Mouse (Mus musculus) macrophage (primary cell): ENCODE data around the gene Calml3. TPM values are rescaled to one million over a fixed set of nuclear protein-coding genes. Genes with fewer than 3 reads are reported as not detected.

Experiments used
- H3K27ac ChIP-seq: fragments of 350-480 bp; formaldehyde crosslinking; 2 replicates; pipeline ENCODE4 v1.9.0; 2021
- H3K36me3 ChIP-seq: fragments of 350-480 bp; formaldehyde crosslinking; 2 replicates; pipeline ENCODE4 v1.9.0; 2021; ENCODE audit errors: inconsistent target
- H3K4me3 ChIP-seq: fragments of 350-480 bp; formaldehyde crosslinking; 2 replicates; pipeline ENCODE4 v1.9.0; 2021; ENCODE audit errors: inconsistent target
- H3K79me2 ChIP-seq: fragments of 350-480 bp; formaldehyde crosslinking; 2 replicates; pipeline ENCODE4 v1.9.0; 2021; ENCODE audit errors: inconsistent target
- WGBS: methylation state at CpG from one replicate; pipeline ENCODE4 v1.1.7; 2026; ENCODE audit warnings: inconsistent platforms; ENCODE audit not compliant: missing documents; 5-methylcytosine and 5-hydroxymethylcytosine counted together
- polyA plus RNA-seq: library from polyadenylated mRNA; stranded (reverse); fragments of 250-400 nt; gene quantifications from 3 replicates; pipeline ENCODE4 v1.2.4, GENCODE M21; 2018; ENCODE audit warnings: inconsistent platforms

Calml3 gene
- polyA plus RNA-seq, 1 experiment from 2014 or later = not detected

DNA sequence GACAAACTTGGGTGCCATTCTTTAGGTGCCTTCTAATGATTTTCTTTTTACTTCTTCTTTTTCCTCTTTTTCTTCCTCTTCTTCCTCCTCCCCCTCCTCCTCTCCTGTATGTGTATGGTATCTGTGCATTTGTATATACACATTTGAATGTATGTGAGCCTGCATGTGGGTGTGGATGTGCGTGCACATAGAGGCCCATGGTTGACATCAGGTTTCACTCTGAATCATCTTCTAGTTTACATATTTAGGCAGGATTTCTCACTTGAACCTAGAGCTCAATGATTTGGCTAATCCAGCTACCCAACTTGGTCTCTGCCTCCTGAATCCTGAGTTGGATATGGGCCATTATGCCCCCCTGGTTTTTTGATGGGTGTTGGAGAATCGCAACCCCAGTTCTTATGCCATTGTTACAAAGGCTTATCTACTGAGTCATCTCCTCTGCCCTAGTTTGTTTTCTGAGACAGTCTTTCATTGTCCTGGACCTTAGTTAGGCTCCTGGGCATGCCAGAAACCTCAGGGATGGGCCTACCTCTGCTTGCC lies 30.9 kb downstream of the Calml3 start:
- Histone ChIP-seq H3K27ac (no peak overlapping the region), H3K36me3 (no peaks in the 10 kb centered on the region), H3K4me3 (no peak overlapping the region), H3K79me2 (no peaks in the 10 kb centered on the region)
- 84% methylated on average over 2 of the region's 2 CpGs for WGBS

DNA sequence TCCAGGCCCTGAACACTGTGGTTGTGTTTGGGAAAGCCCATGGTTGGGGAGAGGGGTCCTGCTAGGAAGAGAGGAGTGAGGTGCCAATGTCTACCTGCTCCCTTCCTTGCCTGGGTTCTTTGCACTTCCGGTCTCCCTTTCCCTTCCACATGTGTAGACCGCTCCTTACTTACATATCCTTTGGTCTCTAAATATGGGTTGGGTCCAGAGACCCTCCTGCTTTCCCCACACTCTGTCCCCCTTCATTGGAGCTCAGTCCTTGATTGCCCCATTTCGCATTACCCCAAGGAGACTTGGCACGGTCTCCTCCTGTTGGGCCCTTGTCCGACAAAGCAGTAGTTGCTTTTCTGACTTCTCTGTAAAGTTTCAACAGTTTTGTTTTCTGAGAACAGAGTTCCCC lies 32.9 kb downstream of the Calml3 start:
- WGBS = 53% methylated on average over 5 of the region's 5 CpGs
- no peaks in the 10 kb centered on the region for H3K36me3 ChIP-seq
- no peak overlapping the region for H3K27ac ChIP-seq
- no peaks in the 10 kb centered on the region for H3K79me2 ChIP-seq
- no peak overlapping the region for H3K4me3 ChIP-seq

DNA sequence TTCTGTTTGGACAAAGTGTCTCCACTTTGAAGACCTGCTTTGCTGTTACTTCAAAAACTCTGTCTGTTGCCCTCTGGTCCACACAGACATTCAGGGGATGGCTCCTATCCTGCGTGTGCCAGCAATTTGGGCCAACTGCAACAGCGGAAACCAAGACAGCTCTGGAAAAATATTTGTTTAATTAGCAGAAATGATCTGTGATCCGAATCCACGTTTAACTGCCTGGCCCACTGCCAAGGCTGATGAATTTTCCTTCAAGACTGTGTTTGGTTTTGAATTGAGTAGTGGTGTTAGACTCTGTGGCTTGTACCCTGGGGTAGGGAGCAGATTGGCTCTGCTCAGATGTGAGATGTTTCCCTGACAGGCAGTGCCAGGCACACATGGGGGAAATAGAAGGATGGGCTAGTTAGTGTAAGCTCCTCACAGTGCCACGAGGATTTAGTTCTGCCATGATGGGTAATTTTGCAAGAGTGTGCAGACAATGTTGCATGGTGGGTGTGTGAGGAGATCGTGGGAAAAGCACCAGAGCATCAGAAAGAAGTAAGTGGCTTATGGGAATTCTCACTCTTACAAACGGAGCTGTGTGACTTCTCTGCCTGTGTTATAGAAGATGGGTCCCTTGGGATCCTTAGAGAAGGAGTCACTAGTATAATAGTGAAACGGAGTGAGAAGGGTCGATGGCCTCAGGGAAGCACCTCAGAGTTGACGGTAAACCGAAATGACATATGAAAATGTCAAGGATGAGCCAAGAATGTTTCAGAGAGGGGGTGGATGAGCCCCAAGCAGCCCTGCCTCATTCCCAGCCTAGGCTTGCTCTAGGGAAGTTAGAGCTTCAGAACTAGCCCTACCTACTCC lies 33.7 kb downstream of the Calml3 start:
- Histone ChIP-seq H3K4me3 (no peak overlapping the region), H3K36me3 (no peaks in the 10 kb centered on the region), H3K27ac (no peak overlapping the region), H3K79me2 (no peaks in the 10 kb centered on the region)
- WGBS = 79% methylated on average over 11 of the region's 11 CpGs

DNA sequence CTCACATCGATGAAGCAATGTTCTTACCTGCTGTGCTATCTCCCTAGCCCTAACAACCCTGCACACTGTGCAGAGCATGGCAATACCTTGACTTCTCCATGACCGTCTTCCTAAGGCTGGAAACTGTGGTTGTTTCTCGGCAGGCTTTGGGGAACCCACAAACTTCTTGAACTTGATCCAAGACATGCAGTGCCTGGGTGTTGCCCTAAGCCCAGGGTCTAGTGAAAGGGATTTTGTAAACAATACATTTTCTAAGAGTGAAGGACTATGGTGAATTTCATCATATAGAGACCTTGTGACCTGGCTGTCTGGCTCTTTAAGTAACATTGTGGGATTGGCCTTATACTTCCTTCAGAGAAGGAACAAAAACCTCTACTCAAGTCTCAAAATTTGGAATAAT lies 34.6 kb downstream of the Calml3 start:
- H3K36me3 ChIP-seq = no peaks in the 10 kb centered on the region
- no peaks in the 10 kb centered on the region for H3K79me2 ChIP-seq
- no peak overlapping the region for H3K4me3 ChIP-seq
- 21% methylated on average over 3 of the region's 3 CpGs for WGBS
- no peak overlapping the region for H3K27ac ChIP-seq

DNA sequence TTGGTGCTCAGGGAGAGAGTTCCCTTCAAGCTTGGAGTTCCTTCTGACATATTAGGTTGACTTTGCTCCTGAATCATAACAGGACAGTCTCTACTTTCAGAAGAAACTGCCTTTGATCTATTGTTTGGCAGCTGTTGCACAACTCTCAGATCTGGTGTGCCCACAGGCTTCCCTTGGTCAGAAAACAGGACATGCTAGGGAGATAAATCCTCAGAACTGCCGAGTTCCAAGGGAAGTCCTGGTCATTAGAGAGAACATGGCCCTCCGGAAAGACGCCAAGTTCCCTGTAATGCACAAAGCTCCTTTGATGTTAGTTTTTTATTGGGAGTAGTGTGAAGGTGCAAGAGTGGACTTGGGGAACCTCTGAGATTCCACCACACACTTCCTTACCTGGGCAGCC lies 35.5 kb downstream of the Calml3 start:
- Histone ChIP-seq H3K36me3 (no peaks in the 10 kb centered on the region), H3K27ac (no peak overlapping the region), H3K4me3 (no peak overlapping the region), H3K79me2 (no peaks in the 10 kb centered on the region)
- 15% methylated on average over 3 of the region's 3 CpGs for WGBS

DNA sequence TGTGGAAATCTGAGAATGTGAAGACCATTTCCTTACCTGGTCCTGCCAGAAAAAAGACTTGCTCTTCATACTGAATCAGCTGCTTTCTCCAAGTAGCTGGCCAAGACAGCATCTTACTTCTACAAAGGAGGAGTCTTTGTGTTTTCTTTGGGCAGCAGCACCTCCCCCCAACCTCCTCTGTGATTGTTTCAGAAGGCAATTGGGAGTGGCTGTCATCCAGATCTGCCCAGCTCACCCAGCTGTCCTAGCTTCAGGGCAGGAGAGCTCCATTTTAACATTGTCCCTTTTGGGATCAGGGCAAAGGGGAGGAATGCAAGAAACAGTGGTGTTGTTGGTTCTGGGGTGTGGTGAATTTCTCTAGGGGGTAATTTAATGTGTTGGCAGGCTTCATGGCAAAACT lies 37.0 kb downstream of the Calml3 start:
- no peaks in the 10 kb centered on the region for H3K79me2 ChIP-seq
- no peak overlapping the region for H3K27ac ChIP-seq
- no peak overlapping the region for H3K4me3 ChIP-seq
- H3K36me3 ChIP-seq = no peaks in the 10 kb centered on the region

DNA sequence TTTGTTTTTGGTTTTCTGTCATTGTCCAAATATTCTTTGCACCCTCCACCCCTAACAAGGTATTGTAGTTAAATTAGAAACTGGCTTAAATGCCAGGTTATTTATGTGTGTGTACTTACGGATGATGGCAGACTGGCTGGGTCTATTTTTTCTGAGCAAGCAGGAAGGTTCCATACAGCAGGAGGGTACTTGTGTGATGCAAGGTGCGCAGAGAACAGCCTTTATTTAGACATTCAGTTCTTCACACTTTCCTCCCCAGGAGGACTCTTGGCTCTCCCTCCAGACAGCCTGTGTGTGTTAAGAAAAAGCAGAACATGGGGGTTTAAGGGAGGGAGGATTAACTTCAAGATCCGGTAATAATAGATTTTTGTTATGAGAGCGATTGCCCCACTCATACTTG lies 38.3 kb downstream of the Calml3 start:
- no peak overlapping the region for H3K27ac ChIP-seq
- no peaks in the 10 kb centered on the region for H3K79me2 ChIP-seq
- WGBS = 63% methylated on average over 4 of the region's 4 CpGs
- H3K36me3 ChIP-seq = no peaks in the 10 kb centered on the region
- H3K4me3 ChIP-seq = no peak overlapping the region

DNA sequence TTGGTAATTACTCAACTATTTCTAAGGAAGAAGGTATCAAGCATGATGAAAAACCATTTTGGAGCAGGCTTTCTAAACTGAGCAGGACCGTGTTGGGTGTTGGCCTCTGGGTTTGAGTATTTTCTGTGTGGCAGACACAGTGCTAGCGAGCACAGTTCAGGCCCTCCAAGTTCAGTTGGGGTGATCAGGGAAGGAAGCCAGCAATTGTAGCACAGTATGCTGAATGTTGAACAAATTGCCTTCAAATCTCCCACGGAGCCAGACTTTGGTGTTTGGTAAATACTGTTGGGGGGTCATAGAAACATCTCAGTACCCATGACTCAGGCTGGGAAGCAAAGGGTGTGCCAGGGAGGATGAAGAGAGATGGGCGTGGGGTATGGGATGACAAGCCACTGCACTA lies 43.0 kb downstream of the Calml3 start:
- H3K36me3 ChIP-seq = no peaks in the 10 kb centered on the region
- 90% methylated on average over 4 of the region's 4 CpGs for WGBS
- H3K79me2 ChIP-seq = no peaks in the 10 kb centered on the region
- H3K27ac ChIP-seq = no peak overlapping the region
- H3K4me3 ChIP-seq = no peak overlapping the region

DNA sequence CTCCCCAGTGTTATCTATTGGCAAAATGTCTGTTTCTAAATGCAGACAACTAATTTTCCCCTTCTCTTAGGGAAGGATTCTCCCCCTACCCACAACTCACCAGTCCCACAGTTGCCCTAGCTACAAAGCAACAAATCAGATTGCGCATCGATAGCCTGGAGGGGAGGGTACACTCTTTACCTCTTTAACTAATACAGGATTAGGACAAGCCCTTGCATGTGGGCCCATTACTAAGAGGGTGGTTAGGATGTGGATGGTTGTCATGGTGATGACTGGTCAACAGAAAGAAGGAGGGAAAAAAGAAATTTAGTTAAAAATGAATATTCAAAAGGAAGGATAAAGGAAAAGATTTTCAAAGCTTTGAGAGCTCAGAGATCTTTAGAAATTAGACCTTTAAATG lies 45.8 kb downstream of the Calml3 start:
- Histone ChIP-seq H3K79me2 (no peaks in the 10 kb centered on the region), H3K27ac (no peak overlapping the region), H3K36me3 (no peaks in the 10 kb centered on the region), H3K4me3 (no peak overlapping the region)
- WGBS = 95% methylated on average over 2 of the region's 2 CpGs

GRCm38 (mm10) chr13:3753291-3753690 lies 50.8 kb downstream of the Calml3 start:
- Histone ChIP-seq H3K27ac (no peak overlapping the region), H3K4me3 (no peak overlapping the region), H3K79me2 (no peaks in the 10 kb centered on the region), H3K36me3 (no peaks in the 10 kb centered on the region)
- WGBS = 89% methylated on average over 2 of the region's 2 CpGs

Other genes with a start within 250 kb of the Calml3 start
- 5.7 to 11.3 TPM (median 9.6 TPM) in 3 replicates for gene Fam208b, start 193.2 kb downstream of the Calml3 start, polyA plus RNA-seq
- gene Asb13, start 170.3 kb downstream of the Calml3 start, polyA plus RNA-seq = 5.1 to 11.6 TPM (median 7.3 TPM) in 3 replicates
- not detected in 3 replicates for gene Calm4, start 33.4 kb upstream of the Calml3 start, polyA plus RNA-seq
- not detected in 3 replicates for gene Calm5, start 49.9 kb upstream of the Calml3 start, polyA plus RNA-seq
- gene Net1, start 113.9 kb upstream of the Calml3 start, polyA plus RNA-seq = 0.90 to 4.7 TPM (median 4.1 TPM) in 3 replicates
- gene Tubal3, start 114.0 kb upstream of the Calml3 start, polyA plus RNA-seq = not detected in 3 replicates
- gene Ucn3, start 141.0 kb upstream of the Calml3 start, polyA plus RNA-seq = not detected in 3 replicates
- not detected in 3 replicates for gene Akr1c14, start 244.7 kb upstream of the Calml3 start, polyA plus RNA-seq